ENCODE assay signal across 9 mouse cellular contexts in genomic region chr19:12006361-12006947, GRCm38 (mm10). TPM values are rescaled to one million over a fixed set of nuclear protein-coding genes. Genes with fewer than 3 reads are reported as not detected.
DNase-seq lines count a peak whose midpoint lies in the region; ATAC-seq and TF ChIP-seq lines count a peak whose summit lies in the region.
"Had no signal": no experiment of that assay in that cellular context is flagged by ENCODE, and none has a peak within 500 bp of the region (broad histone marks: within the 10 kb centered on the region; RNA-seq: fewer than 3 reads in every experiment).

No protein-coding gene starts in this region.

- 2% methylated on average over 17 of the region's 17 CpGs for WGBS in heart, embryonic 10.5 days
- WGBS in heart, embryonic 15.5 days: 3% methylated on average over 17 of the region's 17 CpGs
- WGBS in liver, postnatal 0 days (ENCODE audit: insufficient replicate concordance): 4% methylated on average over 17 of the region's 17 CpGs

- H3K4me2 ChIP-seq in heart, embryonic 15.5 days: peak overlapping the region; percentile 78
- peak overlapping the region; percentile 77 for H3K4me2 ChIP-seq in liver, postnatal 0 days (ENCODE audit: low read depth, low read length)

- H3K9me3 ChIP-seq in heart, embryonic 10.5 days: no peaks in the 10 kb centered on the region
- no peaks in the 10 kb centered on the region for H3K9me3 ChIP-seq in heart, embryonic 15.5 days (replicated peaks)
- no peaks in the 10 kb centered on the region for H3K9me3 ChIP-seq in liver, postnatal 0 days (ENCODE audit: low read length)

- H3K36me3 ChIP-seq in heart, embryonic 10.5 days: no peaks in the 10 kb centered on the region
- H3K36me3 ChIP-seq in heart, embryonic 15.5 days: no peaks in the 10 kb centered on the region
- H3K36me3 ChIP-seq in liver, postnatal 0 days (replicated peaks; ENCODE audit: insufficient read depth, low read length): no peaks in the 10 kb centered on the region

- H3K4me3 ChIP-seq in heart, embryonic 10.5 days: peak overlapping the region; percentile 68
- peak overlapping the region; percentile 59 for H3K4me3 ChIP-seq in heart, embryonic 15.5 days
- peak overlapping the region; percentile 65 for H3K4me3 ChIP-seq in liver, postnatal 0 days (ENCODE audit: low read depth, low read length)

- ATAC-seq in heart, embryonic 15.5 days (replicated peaks; ENCODE audit: insufficient number of reproducible peaks, insufficient read depth, low FRiP score, low read depth): no peak
- ATAC-seq in liver, postnatal 0 days: no peak

- no peak for TF ChIP-seq EP300 in liver, postnatal 0 days (IDR thresholded peaks at IDR 0.05; ENCODE audit: low read depth)

- peak overlapping the region; percentile 64 for H3K9ac ChIP-seq in heart, embryonic 15.5 days
- peak overlapping the region; percentile 62 for H3K9ac ChIP-seq in liver, postnatal 0 days (replicated peaks)

- H3K27ac ChIP-seq in heart, embryonic 10.5 days: peak overlapping the region; percentile 56; the same call in 1 of the 2 replicates
- peak overlapping the region; percentile 80 for H3K27ac ChIP-seq in heart, embryonic 15.5 days
- H3K27ac ChIP-seq in liver, postnatal 0 days (ENCODE audit: low read depth): peak overlapping the region; percentile 77; the same call in 1 of the 2 replicates

- DNase-seq in heart, embryonic 10.5 days (ENCODE audit: low spot score): no peak
- no peak for DNase-seq in heart, adult 8-10 months (ENCODE audit: low spot score)
- peak; percentile 36 for DNase-seq in CD4-positive helper T cell, adult 2 months (ENCODE audit: low read depth, low spot score)
- DNase-seq in c-Kit-positive CD71-positive TER-119-positive erythroid progenitor cells, embryonic 14.5 days (ENCODE audit: low spot score): peak; percentile 59
- no peak for DNase-seq in liver, postnatal 0 days
- peak; percentile 62 for DNase-seq in thymus, postnatal 25 days
- no peak for DNase-seq in ovary, postnatal 10 days (ENCODE audit: low spot score)

- H3K27me3 ChIP-seq in heart, embryonic 10.5 days (ENCODE audit: insufficient read depth, poor library complexity, severe bottlenecking): no peaks in the 10 kb centered on the region
- no peaks in the 10 kb centered on the region for H3K27me3 ChIP-seq in heart, embryonic 15.5 days
- no peaks in the 10 kb centered on the region for H3K27me3 ChIP-seq in liver, postnatal 0 days (ENCODE audit: insufficient read depth, low read length)

- TF ChIP-seq CTCF in liver, postnatal 0 days (IDR thresholded peaks at IDR 0.05; ENCODE audit: low read depth): peak; percentile 32; the same call in 1 of the 2 replicates

- H3K4me1 ChIP-seq in heart, embryonic 10.5 days: peaks cover 23% of the 10 kb centered on the region
- H3K4me1 ChIP-seq in heart, embryonic 15.5 days (replicated peaks): peaks cover 31% of the 10 kb centered on the region
- H3K4me1 ChIP-seq in liver, postnatal 0 days (ENCODE audit: insufficient read depth): peaks cover 16% of the 10 kb centered on the region

RNA-seq across cellular contexts. Expression of gene Olfr1423, which starts 34.7 kb away (rescaled TPM):
- polyA plus RNA-seq in heart, embryonic 10.5 days (2016; fragmentation: Nextera tagmentation; extraction: Ambion mirVana): 0.05 TPM in 1 of 2 replicates, not detected in the other
- total RNA-seq in heart, adult 8-10 months (2022): not detected
- polyA plus RNA-seq in heart, embryonic 15.5 days (2015; fragmentation: Nextera tagmentation; extraction: Ambion mirVana): 0.03 TPM in 1 of 2 replicates, not detected in the other
- polyA plus RNA-seq in liver, postnatal 0 days (2015; fragmentation: Nextera tagmentation; extraction: Ambion mirVana): not detected in 2 replicates
- total RNA-seq: neutrophil, adult 5-6 weeks had no signal

RNA-seq across cellular contexts. Expression of gene Osbp, which starts 40.7 kb away (rescaled TPM):
- polyA plus RNA-seq in heart, embryonic 10.5 days (2016; fragmentation: Nextera tagmentation; extraction: Ambion mirVana): 4.7 and 5.8 TPM in 2 replicates
- total RNA-seq in heart, adult 8-10 months (2022): 100 to 1,000 TPM in 1 of 4 experiments, 10 to 100 TPM in 3; 90.7 to 106 (median 95.9) TPM
- polyA plus RNA-seq in heart, embryonic 15.5 days (2015; fragmentation: Nextera tagmentation; extraction: Ambion mirVana): 4.3 and 4.4 TPM in 2 replicates
- polyA plus RNA-seq in liver, postnatal 0 days (2015; fragmentation: Nextera tagmentation; extraction: Ambion mirVana): 2.6 and 2.7 TPM in 2 replicates

RNA-seq across cellular contexts. Expression of gene Olfr1424, which starts 56.0 kb away (rescaled TPM):
- polyA plus RNA-seq in heart, embryonic 10.5 days (2016; fragmentation: Nextera tagmentation; extraction: Ambion mirVana): not detected in 2 replicates
- not detected for total RNA-seq in heart, adult 8-10 months (2022)
- not detected in 2 replicates for polyA plus RNA-seq in heart, embryonic 15.5 days (2015; fragmentation: Nextera tagmentation; extraction: Ambion mirVana)
- polyA plus RNA-seq in liver, postnatal 0 days (2015; fragmentation: Nextera tagmentation; extraction: Ambion mirVana): not detected in 2 replicates
- total RNA-seq: neutrophil, adult 5-6 weeks had no signal

Comparison
In these comparisons a context has a peak if more than half of its experiments do, and no peak if none do; other contexts are left out.
1. DNase-seq: peak in CD4-positive helper T cell, adult 2 months (single experiment), c-Kit-positive CD71-positive TER-119-positive erythroid progenitor cells, embryonic 14.5 days (single experiment) and thymus, postnatal 25 days (single experiment); none in heart, embryonic 10.5 days (single experiment), heart, adult 8-10 months (single experiment), liver, postnatal 0 days (single experiment) and ovary, postnatal 10 days (single experiment).
2. Peak in every context shown above with its lines, with median percentiles within 50 percentile points of each other: H3K27ac ChIP-seq and H3K4me3 ChIP-seq.